Mouse (Mus musculus) intestine, postnatal 0 days (tissue): ENCODE data around the gene Mlf2. TPM values are rescaled to one million over a fixed set of nuclear protein-coding genes. Genes with fewer than 3 reads are reported as not detected.

Source experiments
- ATAC-seq: fragments of 200-750 bp; cut with Nextera tagmentation; 2 replicates; pipeline ENCODE4 v1.8.0; 2017; ENCODE audit warnings: mild to moderate bottlenecking, moderate TSS enrichment, moderate library complexity
- H3K27ac ChIP-seq: fragments of 300-500 bp; sonication (generic); 2 replicates; pipeline ENCODE4 v1.5.1; 2014; ENCODE audit warnings: mild to moderate bottlenecking, low read depth, low read length, moderate library complexity
- H3K27me3 ChIP-seq: fragments of 300-500 bp; sonication (generic); replicated peaks from 2 replicates; pipeline ENCODE4 v1.6.1; 2014; ENCODE audit warnings: low read length, mixed read lengths; ENCODE audit not compliant: control insufficient read depth, insufficient read depth
- H3K36me3 ChIP-seq: fragments of 300-500 bp; sonication (generic); 2 replicates; pipeline ENCODE4 v1.6.1; 2014; ENCODE audit warnings: mild to moderate bottlenecking, moderate library complexity; ENCODE audit not compliant: control insufficient read depth, insufficient read depth
- H3K4me1 ChIP-seq: fragments of 300-500 bp; sonication (generic); replicated peaks from 2 replicates; pipeline ENCODE4 v1.6.1; 2014; ENCODE audit warnings: antibody characterized with exemption, low read length, mixed read lengths; ENCODE audit not compliant: control insufficient read depth, insufficient read depth
- H3K4me2 ChIP-seq: fragments of 300-500 bp; sonication (generic); replicated peaks from 2 replicates; pipeline ENCODE4 v1.6.1; 2014; ENCODE audit warnings: low read depth, mild to moderate bottlenecking, moderate library complexity
- H3K4me3 ChIP-seq: fragments of 300-500 bp; sonication (generic); 2 replicates; pipeline ENCODE4 v1.5.1; 2014; ENCODE audit warnings: low read depth, low read length
- H3K9ac ChIP-seq: fragments of 300-500 bp; sonication (generic); 2 replicates; pipeline ENCODE4 v1.6.1; 2014; ENCODE audit warnings: mild to moderate bottlenecking, low read depth, low read length
- H3K9me3 ChIP-seq: fragments of 300-500 bp; sonication (generic); 2 replicates; pipeline ENCODE4 v1.6.1; 2016; ENCODE audit warnings: mixed run types; ENCODE audit not compliant: control insufficient read depth
- CTCF ChIP-seq: sonication (generic); IDR thresholded peaks from 2 replicates; pipeline ENCODE4 v1.5.1; 2016; ENCODE audit warnings: low read depth, mild to moderate bottlenecking, control low read depth, antibody characterized with exemption, moderate library complexity
- WGBS: fragments of 180-500 bp; shearing (Covaris S2); extraction: QIAGEN DNeasy Blood & Tissue Kit; methylation state at CpG from one replicate; pipeline ENCODE4 v1.1.7; 2014; 5-methylcytosine and 5-hydroxymethylcytosine counted together
- polyA plus RNA-seq: library from polyadenylated mRNA; unstranded; fragments of >200 nt; fragmentation: Nextera tagmentation; extraction: Ambion mirVana; gene quantifications from 2 replicates; pipeline ENCODE4 v1.2.1, GENCODE M21; 2015

Gene Mlf2
- polyA plus RNA-seq, 1 experiment from 2014 or later = 269 TPM

DNA sequence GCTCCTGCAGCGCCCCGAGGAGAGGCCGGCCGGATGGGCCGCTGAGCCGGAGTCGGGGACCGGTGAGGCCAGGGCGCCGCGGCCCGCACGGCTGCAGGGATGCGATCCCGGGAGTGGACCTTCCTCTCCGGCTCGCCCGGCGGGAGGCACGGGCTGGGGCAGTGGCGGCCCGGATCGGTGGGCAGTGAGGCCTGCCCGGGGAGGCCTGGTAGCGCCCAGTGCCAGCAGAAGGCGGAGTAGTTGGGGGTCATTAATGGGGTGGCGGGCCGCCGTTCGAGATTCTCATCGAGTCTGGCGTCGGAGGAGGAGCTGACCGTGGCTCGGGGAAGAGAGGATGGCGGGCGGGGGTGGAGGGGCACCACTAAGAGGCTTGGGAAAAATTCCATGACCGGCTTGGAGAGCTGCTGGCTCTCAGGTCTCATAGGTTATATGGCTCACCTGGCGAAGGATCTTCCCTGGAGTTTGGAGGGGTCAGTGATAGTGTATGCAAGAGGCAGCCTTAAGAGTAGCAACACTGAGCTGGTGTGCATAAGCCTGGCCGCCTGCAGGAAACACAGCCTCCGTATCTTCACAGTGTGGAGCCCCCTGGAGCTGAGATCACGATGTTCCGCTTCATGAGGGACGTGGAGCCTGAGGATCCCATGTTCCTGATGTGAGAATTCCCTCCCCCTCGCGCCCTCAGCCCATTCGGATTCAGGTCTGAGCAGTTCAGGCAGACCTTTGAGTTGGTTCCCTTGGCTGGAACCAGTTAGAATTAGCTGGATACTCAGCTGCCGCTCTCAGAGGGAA lies 533 bp downstream of the Mlf2 start:
- peak; percentile 70 for TF ChIP-seq CTCF
- Histone ChIP-seq H3K9ac (peak overlapping the region; percentile 87), H3K4me3 (peak overlapping the region; percentile 85), H3K4me1 (peaks cover 6% of the 10 kb centered on the region; the same call in 1 of the 2 replicates), H3K36me3 (peaks cover 35% of the 10 kb centered on the region), H3K9me3 (no peaks in the 10 kb centered on the region), H3K4me2 (peak overlapping the region; percentile 82), H3K27me3 (no peaks in the 10 kb centered on the region), H3K27ac (peak overlapping the region; percentile 95)
- WGBS = 1% methylated on average over 48 of the region's 48 CpGs
- no peak; the same call in 1 of the 2 replicates for ATAC-seq

DNA sequence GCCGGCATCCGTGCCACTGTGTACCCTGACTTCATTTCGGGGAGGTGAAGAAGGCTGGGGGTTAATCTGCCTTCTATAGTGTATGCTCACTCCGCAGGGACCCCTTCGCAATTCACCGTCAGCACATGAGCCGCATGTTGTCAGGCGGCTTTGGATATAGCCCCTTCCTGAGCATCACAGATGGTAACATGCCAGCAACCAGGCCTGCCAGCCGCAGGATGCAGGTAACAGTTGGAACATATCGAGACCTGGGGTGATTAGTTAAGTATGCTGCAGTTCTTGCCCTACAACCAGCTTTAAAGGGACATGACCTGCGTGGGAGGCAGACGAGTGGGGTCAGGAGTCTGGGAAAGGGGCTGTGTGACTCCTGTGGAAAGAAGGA lies 1.1 kb downstream of the Mlf2 start:
- Histone ChIP-seq H3K4me3 (peak overlapping the region; percentile 85), H3K4me1 (peaks cover 6% of the 10 kb centered on the region; the same call in 1 of the 2 replicates), H3K27ac (peak overlapping the region; percentile 95), H3K9ac (peak overlapping the region; percentile 87), H3K36me3 (peaks cover 37% of the 10 kb centered on the region), H3K27me3 (no peaks in the 10 kb centered on the region), H3K4me2 (peak overlapping the region; percentile 82), H3K9me3 (no peaks in the 10 kb centered on the region)
- 44% methylated on average over 12 of the region's 12 CpGs for WGBS
- ATAC-seq = no peak
- TF ChIP-seq CTCF = no peak

DNA sequence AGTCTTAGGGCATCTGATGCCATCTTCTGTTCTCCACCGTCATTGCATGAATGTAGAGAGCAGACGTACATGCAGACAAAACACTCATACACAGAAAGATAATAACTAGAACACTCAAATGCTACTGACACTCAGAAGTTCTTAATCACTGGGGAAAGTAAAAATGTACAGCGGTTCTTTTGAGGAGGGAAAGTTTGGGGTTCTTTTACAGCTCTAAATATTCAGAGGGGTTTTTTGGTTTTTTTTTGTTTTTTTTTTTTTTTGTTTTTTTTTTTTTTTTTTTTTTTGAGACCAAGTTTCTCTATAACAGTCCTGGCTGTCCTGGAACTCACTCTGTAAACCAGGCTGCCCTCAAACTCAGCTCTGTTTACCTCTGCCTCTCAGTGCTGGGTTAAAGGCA lies 1.9 kb downstream of the Mlf2 start:
- WGBS = 87% methylated on average over 3 of the region's 3 CpGs
- Histone ChIP-seq H3K36me3 (peaks cover 45% of the 10 kb centered on the region), H3K27ac (no peak overlapping the region), H3K4me3 (no peak overlapping the region), H3K9ac (no peak overlapping the region), H3K27me3 (no peaks in the 10 kb centered on the region), H3K4me2 (peak overlapping the region; percentile 82; the same call in 1 of the 2 replicates), H3K9me3 (no peaks in the 10 kb centered on the region), H3K4me1 (peaks cover 6% of the 10 kb centered on the region; the same call in 1 of the 2 replicates)
- peak; percentile 32 for TF ChIP-seq CTCF
- no peak for ATAC-seq

DNA sequence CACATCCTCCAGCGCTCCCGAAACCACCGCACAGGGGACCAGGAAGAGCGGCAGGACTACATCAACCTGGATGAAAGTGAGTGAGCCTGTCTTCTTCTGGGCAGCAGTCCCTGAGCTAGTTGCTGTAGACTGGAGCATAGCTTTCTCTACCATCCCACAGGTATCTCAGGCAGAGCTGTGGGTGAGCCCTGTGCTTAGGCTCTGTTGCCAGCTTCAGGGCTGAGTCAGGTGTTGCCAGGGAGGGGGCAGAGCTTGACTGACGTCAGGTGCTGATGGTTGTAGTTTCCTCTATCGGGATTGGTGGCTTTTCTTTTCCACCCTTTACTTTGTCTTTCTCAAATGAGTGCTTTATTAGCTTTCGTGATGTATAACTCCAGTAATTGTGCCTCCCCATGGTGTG lies 3.5 kb downstream of the Mlf2 start:
- 90% methylated on average over 7 of the region's 7 CpGs for WGBS
- no peak for ATAC-seq

DNA sequence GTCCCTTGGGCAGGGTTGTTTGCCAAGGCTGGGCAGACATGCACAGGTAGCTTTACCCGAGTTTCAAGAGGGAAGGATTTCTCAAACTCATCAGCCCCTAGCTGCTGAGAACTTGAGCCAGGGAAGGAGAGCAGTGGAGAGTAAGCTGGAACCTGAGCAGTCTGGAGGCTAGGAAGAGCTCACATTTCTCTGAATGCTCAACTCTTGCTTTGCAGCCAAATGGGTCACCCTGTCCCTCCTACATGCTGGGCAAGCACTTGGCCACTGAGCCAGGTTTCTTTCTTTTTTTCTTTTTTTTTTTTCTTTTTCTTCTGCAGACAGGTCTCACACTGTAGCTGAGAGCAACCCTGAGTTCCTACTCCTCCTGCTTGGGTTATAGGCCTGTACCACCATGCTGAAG lies 5.5 kb downstream of the Mlf2 start:
- peaks cover 6% of the 10 kb centered on the region; the same call in 1 of the 2 replicates for H3K4me1 ChIP-seq
- ATAC-seq = no peak
- H3K4me3 ChIP-seq = no peak overlapping the region
- H3K4me2 ChIP-seq = no peak overlapping the region
- H3K27ac ChIP-seq = no peak overlapping the region
- H3K9me3 ChIP-seq = no peaks in the 10 kb centered on the region
- no peak for TF ChIP-seq CTCF
- H3K9ac ChIP-seq = no peak overlapping the region
- 88% methylated on average over 1 of the region's 1 CpGs for WGBS
- no peaks in the 10 kb centered on the region for H3K27me3 ChIP-seq
- peaks cover 57% of the 10 kb centered on the region for H3K36me3 ChIP-seq

More for the DNA sequence above, 3.5 kb downstream of the Mlf2 start:
- H3K4me2 ChIP-seq = 0 out of 2 replicates have a peak overlapping the region, but pooled peaks have one; percentile 1
- H3K36me3 ChIP-seq = peaks cover 57% of the 10 kb centered on the region
- no peaks in the 10 kb centered on the region for H3K9me3 ChIP-seq
- H3K27me3 ChIP-seq = no peaks in the 10 kb centered on the region
- no peak for TF ChIP-seq CTCF
- H3K4me3 ChIP-seq = no peak overlapping the region
- peaks cover 6% of the 10 kb centered on the region; the same call in 1 of the 2 replicates for H3K4me1 ChIP-seq
- H3K9ac ChIP-seq = no peak overlapping the region
- H3K27ac ChIP-seq = no peak overlapping the region

DNA sequence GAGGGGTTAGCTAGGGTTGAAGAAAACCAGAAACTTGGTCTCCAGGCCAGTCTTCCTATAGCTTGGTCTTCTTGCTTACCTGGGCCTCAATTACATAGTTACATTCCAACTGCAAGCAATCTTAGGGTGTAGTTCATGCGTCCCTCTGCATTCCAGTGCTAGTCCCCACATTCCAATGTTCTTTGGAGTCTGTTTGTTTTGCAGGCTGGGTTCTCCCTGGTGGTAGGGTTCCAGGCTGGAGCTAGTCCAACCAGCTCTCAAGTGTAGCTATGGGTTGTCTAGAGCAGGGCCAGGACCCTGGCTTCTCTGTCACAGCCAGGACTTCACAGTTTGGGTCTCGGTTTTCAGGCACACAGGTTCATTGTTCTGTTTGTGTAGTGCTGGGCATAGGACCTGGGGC lies 6.3 kb downstream of the Mlf2 start:
- H3K27me3 ChIP-seq = no peaks in the 10 kb centered on the region
- no peaks in the 10 kb centered on the region for H3K9me3 ChIP-seq
- 71% methylated on average over 2 of the region's 2 CpGs for WGBS
- no peak for TF ChIP-seq CTCF
- H3K4me2 ChIP-seq = no peak overlapping the region
- ATAC-seq = no peak
- no peak overlapping the region for H3K27ac ChIP-seq
- no peak overlapping the region for H3K9ac ChIP-seq
- H3K4me3 ChIP-seq = no peak overlapping the region
- peaks cover 56% of the 10 kb centered on the region for H3K36me3 ChIP-seq
- peaks cover under 1% of the 10 kb centered on the region; the same call in 1 of the 2 replicates for H3K4me1 ChIP-seq
